Mouse (Mus musculus) adrenal gland, postnatal 36 days (tissue): ENCODE measurements around the gene Sema3b. TPM values are rescaled to one million over a fixed set of nuclear protein-coding genes. Genes with fewer than 3 reads are reported as not detected.

Experiments
- DNase-seq, 2 experiments: peaks; one replicate each; pipeline ENCODE4 v3.0.0; 2021; ENCODE audit warnings: mixed read lengths in 1 of 2
- total RNA-seq, 2 experiments: library from RNA; stranded (reverse); gene quantifications; 2 replicates each; pipeline ENCODE4 v1.2.3; 2021

Gene Sema3b
- total RNA-seq, 2 experiments from 2014 or later, result 4.6 to 8.4 TPM

GRCm38 (mm10) chr9:107612945-107613569 is 4.0 kb upstream of the Sema3b start:
- DNase-seq, result peak in 1 of 2 experiments; percentile 27

GRCm38 (mm10) chr9:107612191-107612944 is 3.3 kb upstream of the Sema3b start:
- peak; percentile 100 for DNase-seq

- DNase-seq, result no peak
Observed at GRCm38 (mm10) chr9:107611456-107612190, 2.6 kb upstream of the Sema3b start.

DNA sequence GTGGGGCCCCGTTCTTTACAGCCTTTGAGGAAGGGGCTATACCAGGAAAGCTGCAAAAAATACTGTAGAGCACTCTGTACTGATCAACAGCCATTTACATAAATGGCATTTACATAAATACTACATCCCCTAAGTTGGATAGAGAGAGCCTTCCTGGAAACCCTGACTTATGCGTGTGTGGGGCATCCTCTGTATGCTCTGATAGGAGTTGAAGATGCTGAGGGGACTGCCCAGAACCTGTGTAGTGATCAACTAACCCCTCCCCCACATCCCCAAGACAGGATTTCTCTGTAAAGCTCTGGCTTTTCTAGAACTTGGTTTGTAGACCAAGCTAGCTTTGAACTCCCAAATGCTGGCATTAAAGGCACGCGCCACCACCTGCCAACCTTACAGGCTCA is 403 bp upstream of the Sema3b start:
- no peak for DNase-seq

DNA sequence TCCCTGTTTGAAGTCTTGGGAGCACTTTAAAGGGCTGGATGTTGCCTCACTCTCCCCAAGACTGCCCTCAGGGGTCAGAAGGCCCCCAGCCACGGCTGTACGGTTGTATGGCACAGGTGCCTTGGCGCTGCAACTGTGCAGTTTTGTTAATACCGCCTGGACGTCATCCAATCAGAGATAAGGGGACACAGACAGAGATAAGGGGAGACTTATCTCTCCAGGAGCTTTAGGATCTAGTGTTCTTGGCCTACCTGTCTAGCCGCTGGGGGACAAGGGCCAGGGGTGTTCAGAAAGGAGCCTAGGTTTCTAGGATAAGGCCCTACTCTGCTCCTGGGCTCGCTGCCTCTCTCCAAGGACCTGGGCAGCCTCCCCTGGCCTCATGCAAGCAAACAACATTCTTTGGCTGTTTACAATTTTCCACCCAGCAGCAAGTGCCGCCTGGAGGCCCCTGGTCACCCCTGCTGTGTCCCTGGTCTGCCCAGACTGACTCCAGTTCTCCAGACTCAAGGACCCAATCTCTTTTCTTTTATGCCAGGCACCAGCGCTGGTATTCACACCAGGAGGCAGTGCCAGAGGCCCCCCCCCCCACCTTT is 1.3 kb downstream of the Sema3b start:
- DNase-seq, result no peak

GRCm38 (mm10) chr9:107607036-107607435 is 2.0 kb downstream of the Sema3b start:
- DNase-seq, result no peak

DNA sequence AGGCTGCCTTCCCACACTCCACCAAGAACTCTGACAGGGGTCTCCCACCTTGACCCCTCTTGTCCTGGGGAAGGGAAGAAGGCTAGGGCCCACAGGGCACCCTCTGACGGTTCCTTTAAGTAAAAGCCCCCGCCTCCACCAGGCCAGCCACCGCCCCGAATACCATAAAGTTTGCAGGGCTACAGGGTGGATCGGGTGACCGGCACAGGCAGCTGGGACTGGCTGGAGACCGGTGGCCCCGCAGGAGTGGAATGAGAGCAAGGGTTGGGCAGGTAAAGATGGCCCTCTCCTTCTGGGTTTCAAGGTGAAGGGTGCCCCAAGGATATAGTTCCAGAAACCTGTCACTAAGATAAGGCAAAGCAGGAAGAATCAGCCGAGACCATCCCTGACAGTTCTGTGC is 2.4 kb downstream of the Sema3b start:
- DNase-seq, result no peak

- peak; percentile 61 to 65 for DNase-seq
Observed at GRCm38 (mm10) chr9:107605041-107605661, 3.9 kb downstream of the Sema3b start.

DNA sequence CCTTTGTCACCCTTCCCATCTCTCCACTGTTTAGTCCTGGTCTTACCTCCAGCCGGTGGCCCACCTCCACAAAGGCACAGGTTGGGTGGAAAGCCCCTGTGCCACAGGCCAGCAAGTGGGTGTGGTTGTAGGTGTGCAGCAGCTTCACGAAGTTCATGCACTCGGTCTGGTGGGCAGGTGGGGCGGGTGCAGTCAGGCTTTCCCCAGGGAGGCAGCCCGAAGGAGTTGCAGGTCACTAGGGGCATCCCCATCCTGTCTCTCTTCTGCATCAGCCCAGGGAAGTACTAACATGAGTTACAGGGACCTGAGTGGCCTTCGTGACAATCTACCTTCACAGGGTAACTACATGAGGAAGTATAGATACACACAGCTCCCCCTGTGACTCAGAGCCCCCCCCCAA is 5.8 kb downstream of the Sema3b start:
- DNase-seq, result no peak

DNA sequence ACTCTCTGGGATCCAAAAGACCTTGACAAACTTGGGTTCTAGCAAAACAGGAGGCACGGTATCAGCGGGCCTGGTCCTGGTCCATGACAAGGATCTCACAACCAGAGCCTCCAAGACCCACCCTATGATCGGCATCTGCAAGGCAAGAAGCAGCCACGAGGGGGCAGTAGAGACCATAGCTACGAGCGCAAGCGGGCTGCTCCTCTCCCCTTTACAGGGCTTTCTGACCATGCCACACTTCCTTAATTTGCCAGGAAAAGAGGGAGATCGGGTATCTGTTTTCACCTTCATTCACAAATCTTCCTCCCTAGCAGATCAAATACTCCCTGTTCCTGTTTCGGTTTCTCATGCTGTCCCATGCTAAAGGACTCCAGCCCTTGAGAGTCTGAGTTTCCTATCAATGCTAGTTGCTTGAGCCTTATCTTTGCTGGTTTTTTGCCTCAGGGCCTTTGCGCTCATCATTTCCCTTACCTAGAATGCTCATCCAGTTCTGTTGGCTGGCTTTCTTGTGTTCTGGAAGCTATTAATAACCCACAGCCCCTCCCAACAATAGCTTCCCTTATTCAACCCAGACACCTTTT is 6.9 kb downstream of the Sema3b start:
- peak; percentile 93 to 94 for DNase-seq

DNA sequence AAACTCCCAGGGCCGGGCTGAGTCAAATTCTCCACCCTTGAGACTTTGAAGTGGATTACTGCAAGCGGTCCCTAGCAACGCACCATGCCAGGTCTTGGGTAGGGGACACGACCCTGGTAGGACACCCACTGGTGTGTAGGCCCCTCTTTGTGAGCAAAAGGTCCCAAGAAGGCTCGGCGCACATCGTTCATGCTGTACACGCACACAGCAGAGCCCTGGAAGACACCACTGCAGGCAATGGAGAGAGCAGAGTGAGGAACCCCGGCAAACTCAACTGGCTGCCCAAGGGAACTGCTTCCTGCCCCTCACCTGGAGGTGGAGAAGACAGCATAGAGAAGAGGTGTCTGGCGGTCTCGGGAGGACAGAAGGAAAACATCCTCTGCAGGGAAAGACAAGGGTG is 7.8 kb downstream of the Sema3b start:
- no peak for DNase-seq

DNA sequence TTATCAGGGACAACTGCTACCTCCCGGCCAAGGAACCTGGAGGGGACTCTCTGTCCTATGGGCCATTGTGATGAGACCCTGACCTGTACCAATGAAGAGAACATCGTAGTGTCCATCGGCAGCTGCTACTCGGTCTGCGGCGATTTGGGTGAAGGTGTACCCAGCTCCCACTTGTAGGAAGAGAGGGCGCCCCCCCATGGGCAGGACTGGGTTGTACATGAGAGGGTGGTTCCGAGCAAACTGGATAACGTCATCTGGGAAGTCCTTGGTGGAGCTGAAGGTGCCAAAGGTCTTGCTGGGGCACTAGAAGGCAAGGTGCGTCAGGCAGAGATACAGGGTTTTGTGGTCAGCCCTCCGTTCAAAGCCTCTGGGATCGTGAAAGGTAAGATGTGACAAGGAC is 8.3 kb downstream of the Sema3b start:
- DNase-seq, result no peak

DNA sequence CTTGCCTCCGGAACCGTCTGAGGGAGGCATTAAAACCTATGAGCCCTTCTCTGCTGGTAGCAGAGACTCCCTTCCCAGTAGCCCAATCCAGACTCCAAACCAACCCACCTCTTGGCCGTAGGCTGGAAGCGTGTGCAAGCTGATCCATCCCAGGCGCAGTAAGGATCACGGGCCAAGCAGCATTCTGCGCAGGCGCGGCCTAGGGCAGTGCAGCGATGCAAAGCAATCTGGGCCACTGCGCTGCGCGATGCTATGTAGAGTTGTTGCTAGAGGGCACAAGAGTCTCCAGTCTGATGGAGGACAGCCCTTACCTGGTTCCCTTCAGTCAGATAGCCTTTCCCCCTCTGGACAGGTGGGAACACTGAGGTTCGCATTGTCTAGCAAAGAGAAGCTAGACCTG is 9.2 kb downstream of the Sema3b start:
- DNase-seq, result no peak

DNA sequence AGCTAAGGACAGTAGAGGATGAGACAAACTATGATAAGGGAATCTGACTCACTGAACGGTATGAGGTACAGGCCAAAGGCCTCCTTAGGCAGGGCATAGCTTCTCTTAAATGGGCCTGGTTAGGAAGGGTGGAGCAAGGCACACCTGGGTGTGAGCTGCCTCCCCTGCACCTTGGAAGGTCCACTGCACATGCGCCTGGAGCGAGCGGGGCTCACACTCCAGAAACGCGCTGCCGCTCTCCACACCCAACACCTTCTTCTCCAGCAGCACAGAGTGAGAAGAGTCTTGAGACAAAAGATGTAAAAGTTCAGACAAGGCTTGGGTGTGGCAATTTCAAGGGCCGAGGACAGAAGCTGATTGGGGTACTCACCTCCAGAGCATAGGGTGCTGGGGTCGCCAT is 9.6 kb downstream of the Sema3b start:
- no peak for DNase-seq

DNA sequence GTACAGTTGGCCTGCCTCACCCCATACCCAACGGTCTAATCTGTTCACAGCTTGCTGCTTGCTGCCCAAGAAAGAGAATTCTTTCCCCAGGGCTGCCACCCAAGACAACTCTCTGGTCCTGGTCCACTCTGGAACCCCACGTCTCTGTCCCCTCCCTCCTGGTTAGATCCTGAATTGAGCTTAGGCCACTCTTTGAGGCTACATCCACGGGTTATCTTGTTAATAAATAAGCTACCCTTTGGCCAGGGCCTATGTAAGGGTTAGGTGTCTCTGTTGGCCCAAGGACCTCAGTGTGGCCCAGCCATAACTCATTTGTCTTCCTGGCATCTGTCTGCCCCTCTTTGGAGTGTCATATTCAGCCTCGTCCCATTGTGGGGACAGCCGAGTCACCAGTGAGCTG is 10.6 kb downstream of the Sema3b start:
- DNase-seq, result no peak

DNA sequence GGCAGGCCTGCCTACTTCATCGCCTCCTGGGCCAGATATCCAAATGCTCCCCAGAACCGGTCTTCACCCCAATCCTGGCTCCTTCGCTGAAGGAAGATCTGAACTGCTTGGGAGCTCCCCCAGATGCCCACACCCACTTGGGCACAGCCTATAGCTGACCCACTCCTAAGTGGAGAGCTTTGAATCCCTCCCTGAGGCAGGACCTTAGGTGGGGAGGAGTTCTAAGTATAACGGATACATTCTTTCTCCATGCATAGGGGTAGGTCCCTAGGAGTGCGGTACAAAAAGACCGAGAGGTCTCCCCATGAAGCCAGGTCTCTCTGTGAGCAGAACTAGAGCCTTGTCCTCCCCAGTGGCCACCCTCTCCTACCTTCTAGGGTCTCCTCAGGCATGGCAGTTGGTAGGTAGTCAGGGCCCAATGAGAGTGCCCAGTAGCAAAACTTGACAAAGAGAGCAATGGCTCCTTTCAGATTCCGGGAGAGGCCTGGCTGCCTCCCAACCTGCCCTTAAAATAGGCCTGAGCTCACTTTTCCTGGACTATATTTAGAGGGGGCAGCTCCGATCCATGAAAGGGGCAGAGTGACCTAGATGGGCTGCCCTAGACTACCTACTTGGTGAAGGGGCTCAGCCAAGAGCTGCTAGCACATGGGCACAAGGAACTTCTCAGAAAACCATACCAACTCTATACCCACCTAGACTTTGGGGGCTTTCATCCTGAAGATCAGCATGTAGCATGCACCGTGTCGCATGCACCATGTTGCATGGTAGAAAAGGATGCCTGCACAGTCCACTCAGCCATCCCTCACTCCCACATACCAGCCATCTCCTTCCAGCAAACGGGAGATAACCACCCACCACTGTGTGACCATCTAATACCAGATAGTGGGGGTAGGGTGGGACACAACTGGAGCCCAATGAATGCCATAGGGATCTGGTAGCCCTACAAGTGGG is 12.1 kb downstream of the Sema3b start:
- peak in 1 of 2 experiments; percentile 41 for DNase-seq

- DNase-seq, result no peak
Observed at GRCm38 (mm10) chr9:107594281-107595062, 14.6 kb downstream of the Sema3b start.

GRCm38 (mm10) chr9:107593101-107593976 is 15.7 kb downstream of the Sema3b start:
- DNase-seq, result no peak

DNA sequence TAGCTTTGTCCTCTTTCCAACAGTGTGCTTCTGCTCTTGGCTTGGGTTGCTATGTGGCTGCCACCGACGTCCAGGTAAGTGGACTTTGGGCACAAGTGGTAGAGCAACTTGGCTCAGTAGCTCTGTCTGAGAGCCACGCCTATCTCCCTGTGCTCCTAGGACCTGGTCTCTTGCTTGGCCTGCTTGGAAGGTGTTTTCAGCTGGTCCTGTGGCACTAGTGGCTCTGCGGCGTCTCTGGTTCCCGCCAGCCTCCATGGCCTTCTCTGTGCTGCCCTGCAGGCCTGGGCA is 18.3 kb downstream of the Sema3b start:
- DNase-seq, result no peak
